Mouse (Mus musculus): ENCODE data around the gene Arhgef38. TPM values are rescaled to one million over a fixed set of nuclear protein-coding genes. Genes with fewer than 3 reads are reported as not detected.

Arhgef38 gene
- total RNA-seq, 1 experiment = 1.4 TPM

- in situ Hi-C loops (cut with MboI; ENCODE audit: low sequenced_read_pairs in 2 of 2, unreplicated experiment in 2 of 2) = no loop called here
- no peak overlapping the region for H3K27ac ChIP-seq (ENCODE audit: insufficient read depth, low read depth, low read length, poor library complexity, severe bottlenecking)
- DNase-seq (ENCODE audit: low read depth, low spot score) = no peak
- no peak overlapping the region for H3K9ac ChIP-seq (ENCODE audit: insufficient read depth, low read depth, low read length, poor library complexity, severe bottlenecking)
- TF ChIP-seq MAFK (IDR thresholded peaks at IDR 0.05; ENCODE audit: insufficient read depth, low read depth, low read length) = no peak
- no peak for TF ChIP-seq CHD2 (IDR thresholded peaks at IDR 0.05; ENCODE audit: low read depth, low read length)
- TF ChIP-seq ZNF384 (IDR thresholded peaks at IDR 0.05; ENCODE audit: low read depth, low read length) = no peak
- H3K4me3 ChIP-seq (ENCODE audit: insufficient read depth in 1 of 2, low read depth in 1 of 2, low read length in 2 of 2, poor library complexity in 1 of 2, severe bottlenecking in 1 of 2) = no peak overlapping the region
- no peaks in the 10 kb centered on the region for H3K9me3 ChIP-seq (ENCODE audit: control insufficient read depth, insufficient read depth, low read depth, low read length)
- no peaks in the 10 kb centered on the region for H3K4me1 ChIP-seq (ENCODE audit: control insufficient read depth in 2 of 2, insufficient read depth in 2 of 2, low read length in 2 of 2, poor library complexity in 1 of 2)
- no peaks in the 10 kb centered on the region for H3K36me3 ChIP-seq (ENCODE audit: control insufficient read depth, insufficient read depth, low read length, poor library complexity, severe bottlenecking)
Observed at GRCm38 (mm10) chr3:133176033-133176750, 58.6 kb downstream of the Arhgef38 start.

- Histone ChIP-seq H3K27ac (ENCODE audit: insufficient read depth, low read depth, low read length, poor library complexity, severe bottlenecking) (no peak overlapping the region), H3K36me3 (ENCODE audit: control insufficient read depth, insufficient read depth, low read length, poor library complexity, severe bottlenecking) (no peaks in the 10 kb centered on the region), H3K9ac (ENCODE audit: insufficient read depth, low read depth, low read length, poor library complexity, severe bottlenecking) (no peak overlapping the region), H3K9me3 (ENCODE audit: control insufficient read depth, insufficient read depth, low read depth, low read length) (no peaks in the 10 kb centered on the region), H3K4me1 (ENCODE audit: control insufficient read depth in 2 of 2, insufficient read depth in 2 of 2, low read length in 2 of 2, poor library complexity in 1 of 2) (no peaks in the 10 kb centered on the region), H3K4me3 (ENCODE audit: insufficient read depth in 1 of 2, low read depth in 1 of 2, low read length in 2 of 2, poor library complexity in 1 of 2, severe bottlenecking in 1 of 2) (no peak overlapping the region)
- in situ Hi-C loops (cut with MboI; ENCODE audit: low sequenced_read_pairs in 2 of 2, unreplicated experiment in 2 of 2) = no loop called here
- DNase-seq (ENCODE audit: low read depth, low spot score) = no peak
- TF ChIP-seq ZC3H11A (IDR thresholded peaks at IDR 0.05; ENCODE audit: borderline replicate concordance, low read depth, low read length) (no peak), CHD2 (IDR thresholded peaks at IDR 0.05; ENCODE audit: low read depth, low read length) (no peak), ZNF384 (IDR thresholded peaks at IDR 0.05; ENCODE audit: low read depth, low read length) (no peak), MAFK (IDR thresholded peaks at IDR 0.05; ENCODE audit: insufficient read depth, low read depth, low read length) (no peak)
Observed at GRCm38 (mm10) chr3:133172291-133172690, 62.5 kb downstream of the Arhgef38 start.

- Histone ChIP-seq H3K4me3 (ENCODE audit: insufficient read depth in 1 of 2, low read depth in 1 of 2, low read length in 2 of 2, poor library complexity in 1 of 2, severe bottlenecking in 1 of 2) (no peak overlapping the region), H3K36me3 (ENCODE audit: control insufficient read depth, insufficient read depth, low read length, poor library complexity, severe bottlenecking) (no peaks in the 10 kb centered on the region), H3K9me3 (ENCODE audit: control insufficient read depth, insufficient read depth, low read depth, low read length) (no peaks in the 10 kb centered on the region), H3K27ac (ENCODE audit: insufficient read depth, low read depth, low read length, poor library complexity, severe bottlenecking) (no peak overlapping the region), H3K4me1 (ENCODE audit: control insufficient read depth in 2 of 2, insufficient read depth in 2 of 2, low read length in 2 of 2, poor library complexity in 1 of 2) (no peaks in the 10 kb centered on the region), H3K9ac (ENCODE audit: insufficient read depth, low read depth, low read length, poor library complexity, severe bottlenecking) (no peak overlapping the region)
- in situ Hi-C loops (cut with MboI; ENCODE audit: low sequenced_read_pairs in 2 of 2, unreplicated experiment in 2 of 2) = no loop called here
- DNase-seq (ENCODE audit: low read depth, low spot score) = no peak
- no peak for TF ChIP-seq ZC3H11A (IDR thresholded peaks at IDR 0.05; ENCODE audit: borderline replicate concordance, low read depth, low read length)
- no peak for TF ChIP-seq CHD2 (IDR thresholded peaks at IDR 0.05; ENCODE audit: low read depth, low read length)
Observed at GRCm38 (mm10) chr3:133169737-133170136, 65.0 kb downstream of the Arhgef38 start.

GRCm38 (mm10) chr3:133167550-133167949, 67.2 kb downstream of the Arhgef38 start:
- Histone ChIP-seq H3K4me1 (ENCODE audit: control insufficient read depth in 2 of 2, insufficient read depth in 2 of 2, low read length in 2 of 2, poor library complexity in 1 of 2) (no peaks in the 10 kb centered on the region), H3K4me3 (ENCODE audit: insufficient read depth in 1 of 2, low read depth in 1 of 2, low read length in 2 of 2, poor library complexity in 1 of 2, severe bottlenecking in 1 of 2) (no peak overlapping the region), H3K27ac (ENCODE audit: insufficient read depth, low read depth, low read length, poor library complexity, severe bottlenecking) (no peak overlapping the region), H3K36me3 (ENCODE audit: control insufficient read depth, insufficient read depth, low read length, poor library complexity, severe bottlenecking) (no peaks in the 10 kb centered on the region), H3K9ac (ENCODE audit: insufficient read depth, low read depth, low read length, poor library complexity, severe bottlenecking) (no peak overlapping the region), H3K9me3 (ENCODE audit: control insufficient read depth, insufficient read depth, low read depth, low read length) (no peaks in the 10 kb centered on the region)
- in situ Hi-C loops (cut with MboI; ENCODE audit: low sequenced_read_pairs in 2 of 2, unreplicated experiment in 2 of 2) = no loop called here
- TF ChIP-seq CHD2 (IDR thresholded peaks at IDR 0.05; ENCODE audit: low read depth, low read length) = no peak
- TF ChIP-seq MAFK (IDR thresholded peaks at IDR 0.05; ENCODE audit: insufficient read depth, low read depth, low read length) = no peak
- TF ChIP-seq HCFC1 (IDR thresholded peaks at IDR 0.05; ENCODE audit: borderline replicate concordance, insufficient read depth, low read length) = no peak
- no peak for TF ChIP-seq ZNF384 (IDR thresholded peaks at IDR 0.05; ENCODE audit: low read depth, low read length)
- TF ChIP-seq ZC3H11A (IDR thresholded peaks at IDR 0.05; ENCODE audit: borderline replicate concordance, low read depth, low read length) = no peak
- DNase-seq (ENCODE audit: low read depth, low spot score) = no peak

GRCm38 (mm10) chr3:133165130-133165529, 69.6 kb downstream of the Arhgef38 start:
- no peak overlapping the region for H3K27ac ChIP-seq (ENCODE audit: insufficient read depth, low read depth, low read length, poor library complexity, severe bottlenecking)
- TF ChIP-seq ZNF384 (IDR thresholded peaks at IDR 0.05; ENCODE audit: low read depth, low read length) (no peak), ZC3H11A (IDR thresholded peaks at IDR 0.05; ENCODE audit: borderline replicate concordance, low read depth, low read length) (no peak), MAFK (IDR thresholded peaks at IDR 0.05; ENCODE audit: insufficient read depth, low read depth, low read length) (no peak), CHD2 (IDR thresholded peaks at IDR 0.05; ENCODE audit: low read depth, low read length) (no peak), HCFC1 (IDR thresholded peaks at IDR 0.05; ENCODE audit: borderline replicate concordance, insufficient read depth, low read length) (no peak)
- H3K4me1 ChIP-seq (ENCODE audit: control insufficient read depth in 2 of 2, insufficient read depth in 2 of 2, low read length in 2 of 2, poor library complexity in 1 of 2) = no peaks in the 10 kb centered on the region
- DNase-seq (ENCODE audit: low read depth, low spot score) = no peak
- H3K9me3 ChIP-seq (ENCODE audit: control insufficient read depth, insufficient read depth, low read depth, low read length) = no peaks in the 10 kb centered on the region
- H3K4me3 ChIP-seq (ENCODE audit: insufficient read depth in 1 of 2, low read depth in 1 of 2, low read length in 2 of 2, poor library complexity in 1 of 2, severe bottlenecking in 1 of 2) = no peak overlapping the region
- in situ Hi-C loops (cut with MboI; ENCODE audit: low sequenced_read_pairs in 2 of 2, unreplicated experiment in 2 of 2) = no loop called here
- no peak overlapping the region for H3K9ac ChIP-seq (ENCODE audit: insufficient read depth, low read depth, low read length, poor library complexity, severe bottlenecking)
- H3K36me3 ChIP-seq (ENCODE audit: control insufficient read depth, insufficient read depth, low read length, poor library complexity, severe bottlenecking) = no peaks in the 10 kb centered on the region
